Mouse (Mus musculus): ENCODE data around the gene Prrc2b. TPM values are rescaled to one million over a fixed set of nuclear protein-coding genes. Genes with fewer than 3 reads are reported as not detected.

The Prrc2b gene
- polyA plus RNA-seq, 1 experiment from 2014 or later = 41.5 TPM

- Histone ChIP-seq H3K4me3 (no peak overlapping the region), H3K36me3 (peaks cover 91% of the 10 kb centered on the region), H3K27me3 (ENCODE audit: low read depth, poor library complexity, severe bottlenecking) (no peaks in the 10 kb centered on the region), H3K27ac (replicated peaks) (no peak overlapping the region), H3K9me3 (replicated peaks) (no peaks in the 10 kb centered on the region), H3K4me1 (peaks cover 11% of the 10 kb centered on the region)
- no peak for DNase-seq (ENCODE audit: low spot score)
- 91% methylated on average over 5 of the region's 5 CpGs for WGBS
These were observed 103.7 kb downstream of the Prrc2b start for GRCm38 (mm10) chr2:32254563-32254962.

GRCm38 (mm10) chr2:32256273-32256672 lies 105.4 kb downstream of the Prrc2b start:
- WGBS = 94% methylated on average over 11 of the region's 11 CpGs
- DNase-seq (ENCODE audit: low spot score) = no peak
- peaks cover 74% of the 10 kb centered on the region for H3K36me3 ChIP-seq

GRCm38 (mm10) chr2:32258887-32259533 lies 108.1 kb downstream of the Prrc2b start:
- whole genome bisulfite sequencing = 73% methylated on average over 6 of the region's 6 CpGs
- no peaks in the 10 kb centered on the region for H3K27me3 ChIP-seq (ENCODE audit: low read depth, poor library complexity, severe bottlenecking)
- H3K4me3 ChIP-seq = peak overlapping the region; percentile 96
- H3K36me3 ChIP-seq = peaks cover 46% of the 10 kb centered on the region
- peaks cover 19% of the 10 kb centered on the region for H3K4me1 ChIP-seq
- DNase-seq (ENCODE audit: low spot score) = no peak
- peak overlapping the region; percentile 91 for H3K27ac ChIP-seq (replicated peaks)
- H3K9me3 ChIP-seq (replicated peaks) = no peaks in the 10 kb centered on the region

More at GRCm38 (mm10) chr2:32256273-32256672, 105.4 kb downstream of the Prrc2b start:
- H3K9me3 ChIP-seq (replicated peaks) = no peaks in the 10 kb centered on the region
- H3K4me1 ChIP-seq = peaks cover 19% of the 10 kb centered on the region
- no peak overlapping the region for H3K4me3 ChIP-seq
- H3K27me3 ChIP-seq (ENCODE audit: low read depth, poor library complexity, severe bottlenecking) = no peaks in the 10 kb centered on the region
- H3K27ac ChIP-seq (replicated peaks) = no peak overlapping the region

GRCm38 (mm10) chr2:32259657-32260417 lies 109.0 kb downstream of the Prrc2b start, which contains the start of gene Uck1:
Gene Uck1 (minus strand): TSS chr2:32260159.
- Histone ChIP-seq H3K9me3 (replicated peaks) (no peaks in the 10 kb centered on the region), H3K4me3 (peak within 1 kb of the TSS; percentile 96), H3K4me1 (peaks cover 19% of the 10 kb centered on the region), H3K27ac (replicated peaks) (peak within 1 kb of the TSS; percentile 91), H3K36me3 (peaks cover 38% of the 10 kb centered on the region), H3K27me3 (ENCODE audit: low read depth, poor library complexity, severe bottlenecking) (no peaks in the 10 kb centered on the region)
- under 1% methylated on average over 59 of the region's 59 CpGs for WGBS
- DNase-seq (ENCODE audit: low spot score) = peak; percentile 89

DNA sequence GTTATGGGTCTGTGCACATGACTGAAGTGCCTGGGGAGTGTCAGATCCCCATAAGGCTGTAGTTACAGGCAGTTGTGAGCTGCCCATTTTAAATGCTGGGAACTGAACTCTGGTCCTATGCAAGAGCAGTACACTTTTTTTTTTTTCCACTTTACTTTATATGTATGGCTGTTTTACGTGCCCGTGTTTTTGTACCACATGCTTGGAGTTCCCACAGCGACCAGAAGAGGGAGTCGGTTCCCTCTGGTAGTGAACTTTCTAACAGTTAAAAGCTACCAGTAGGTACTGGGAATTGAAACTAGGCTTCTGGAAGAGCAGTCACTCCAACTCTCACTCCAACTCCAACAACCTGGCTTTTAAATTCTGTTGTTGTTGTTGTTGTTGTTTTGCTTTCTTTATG lies 109.8 kb downstream of the Prrc2b start:
- DNase-seq (ENCODE audit: low spot score) = peak; percentile 42
- H3K36me3 ChIP-seq = peaks cover 34% of the 10 kb centered on the region
- no peaks in the 10 kb centered on the region for H3K9me3 ChIP-seq (replicated peaks)
- WGBS = 36% methylated on average over 4 of the region's 4 CpGs
- no peaks in the 10 kb centered on the region for H3K27me3 ChIP-seq (ENCODE audit: low read depth, poor library complexity, severe bottlenecking)
- no peak overlapping the region for H3K27ac ChIP-seq (replicated peaks)
- peak overlapping the region; percentile 96 for H3K4me3 ChIP-seq
- H3K4me1 ChIP-seq = peaks cover 19% of the 10 kb centered on the region

- no peaks in the 10 kb centered on the region for H3K9me3 ChIP-seq (replicated peaks)
- H3K4me1 ChIP-seq = no peaks in the 10 kb centered on the region
- no peaks in the 10 kb centered on the region for H3K27me3 ChIP-seq (ENCODE audit: low read depth, poor library complexity, severe bottlenecking)
- peaks cover 43% of the 10 kb centered on the region for H3K36me3 ChIP-seq
- no peak overlapping the region for H3K4me3 ChIP-seq
- no peak overlapping the region for H3K27ac ChIP-seq (replicated peaks)
- no peak for DNase-seq (ENCODE audit: low spot score)
- WGBS = 75% methylated on average over 3 of the region's 3 CpGs
These were observed 124.9 kb downstream of the Prrc2b start for GRCm38 (mm10) chr2:32275823-32276222.

GRCm38 (mm10) chr2:32282289-32282688 lies 131.4 kb downstream of the Prrc2b start:
- H3K27me3 ChIP-seq (ENCODE audit: low read depth, poor library complexity, severe bottlenecking) = no peaks in the 10 kb centered on the region
- peaks cover 11% of the 10 kb centered on the region for H3K4me1 ChIP-seq
- peaks cover 84% of the 10 kb centered on the region for H3K36me3 ChIP-seq
- H3K27ac ChIP-seq (replicated peaks) = no peak overlapping the region
- H3K4me3 ChIP-seq = no peak overlapping the region
- DNase-seq (ENCODE audit: low spot score) = no peak
- 92% methylated on average over 2 of the region's 2 CpGs for WGBS
- no peaks in the 10 kb centered on the region for H3K9me3 ChIP-seq (replicated peaks)

DNA sequence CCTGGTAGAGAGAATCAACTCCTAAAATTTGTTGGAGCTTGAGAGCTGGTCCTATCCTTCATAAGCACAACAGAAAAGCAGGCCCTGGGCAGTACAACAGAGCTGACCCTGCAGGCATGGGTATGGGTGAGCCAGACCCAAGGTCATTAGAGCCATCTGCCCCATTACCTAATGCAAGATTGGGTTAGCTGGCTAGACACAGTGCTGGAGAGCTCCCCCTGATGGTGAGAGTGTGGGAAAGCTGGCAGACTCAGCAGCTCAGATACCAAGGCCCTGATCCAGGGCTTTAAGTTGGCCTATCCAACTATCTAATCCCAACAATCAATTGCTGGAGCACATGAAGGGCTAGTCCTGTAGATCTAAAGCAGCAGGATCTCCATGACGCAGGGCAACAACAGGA lies 131.8 kb downstream of the Prrc2b start:
- H3K4me1 ChIP-seq = peaks cover 12% of the 10 kb centered on the region
- WGBS = 81% methylated on average over 1 of the region's 1 CpGs
- DNase-seq (ENCODE audit: low spot score) = peak; percentile 42
- no peak overlapping the region for H3K27ac ChIP-seq (replicated peaks)
- H3K27me3 ChIP-seq (ENCODE audit: low read depth, poor library complexity, severe bottlenecking) = no peaks in the 10 kb centered on the region
- H3K9me3 ChIP-seq (replicated peaks) = no peaks in the 10 kb centered on the region
- no peak overlapping the region for H3K4me3 ChIP-seq
- H3K36me3 ChIP-seq = peaks cover 80% of the 10 kb centered on the region

DNA sequence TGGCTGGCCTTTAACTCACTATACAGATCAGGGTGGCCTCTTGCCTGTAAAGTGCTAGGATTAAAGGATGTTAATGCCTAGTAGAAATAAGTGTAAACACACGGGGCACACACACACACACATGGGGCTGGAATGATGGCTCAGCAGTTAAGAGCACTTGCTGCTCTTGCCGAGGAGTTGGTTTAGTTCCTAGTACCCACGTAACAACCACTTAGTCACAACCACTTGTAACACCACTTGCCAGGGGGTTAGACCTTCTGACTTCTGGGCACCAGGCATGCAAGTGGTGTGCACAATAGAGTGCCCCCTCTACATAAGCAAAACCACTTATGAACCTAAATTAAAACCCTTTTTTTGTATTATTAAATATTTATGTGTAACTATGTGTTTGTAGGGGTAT lies 133.1 kb downstream of the Prrc2b start:
- Histone ChIP-seq H3K9me3 (replicated peaks) (no peaks in the 10 kb centered on the region), H3K27me3 (ENCODE audit: low read depth, poor library complexity, severe bottlenecking) (no peaks in the 10 kb centered on the region), H3K27ac (replicated peaks) (no peak overlapping the region), H3K4me3 (no peak overlapping the region), H3K36me3 (peaks cover 67% of the 10 kb centered on the region), H3K4me1 (peaks cover 17% of the 10 kb centered on the region)
- 93% methylated on average over 3 of the region's 3 CpGs for WGBS
- no peak for DNase-seq (ENCODE audit: low spot score)

Small RNAs within 50 kb of the gene (microRNA-seq; reads per million reads assigned to microRNA genes)
- not detected for gene Gm27805

Other genes with a start within 250 kb of the Prrc2b start
- gene Aif1l, start 200.9 kb upstream of the Prrc2b start, polyA plus RNA-seq (2016; fragmentation: Nextera tagmentation; extraction: Ambion mirVana) = 68.3 and 76.2 TPM in 2 replicates
- 97.2 and 104 TPM in 2 replicates for gene Nup214, start 176.6 kb upstream of the Prrc2b start, polyA plus RNA-seq (2016; fragmentation: Nextera tagmentation; extraction: Ambion mirVana)
- gene Fam78a, start 66.2 kb upstream of the Prrc2b start, polyA plus RNA-seq (2016; fragmentation: Nextera tagmentation; extraction: Ambion mirVana) = 1.3 and 1.6 TPM in 2 replicates
- 7.1 and 7.8 TPM in 2 replicates for gene Plpp7, start 55.6 kb upstream of the Prrc2b start, polyA plus RNA-seq (2016; fragmentation: Nextera tagmentation; extraction: Ambion mirVana)
- gene Pomt1, start 85.5 kb downstream of the Prrc2b start, polyA plus RNA-seq (2016; fragmentation: Nextera tagmentation; extraction: Ambion mirVana) = 27.4 and 30.3 TPM in 2 replicates
- 91.4 and 91.7 TPM in 2 replicates for gene Uck1, start 109.1 kb downstream of the Prrc2b start, polyA plus RNA-seq (2016; fragmentation: Nextera tagmentation; extraction: Ambion mirVana)
- 16.7 and 21.1 TPM in 2 replicates for gene Golga2, start 136.3 kb downstream of the Prrc2b start, polyA plus RNA-seq (2016; fragmentation: Nextera tagmentation; extraction: Ambion mirVana)
- gene Swi5, start 137.0 kb downstream of the Prrc2b start, polyA plus RNA-seq (2016; fragmentation: Nextera tagmentation; extraction: Ambion mirVana) = 536 and 538 TPM in 2 replicates
- 60.5 and 69.8 TPM in 2 replicates for gene Ciz1, start 201.2 kb downstream of the Prrc2b start, polyA plus RNA-seq (2016; fragmentation: Nextera tagmentation; extraction: Ambion mirVana)
- 9.0 and 12.2 TPM in 2 replicates for gene Dnm1, start 202.3 kb downstream of the Prrc2b start, polyA plus RNA-seq (2016; fragmentation: Nextera tagmentation; extraction: Ambion mirVana)
- gene 1110008P14Rik, start 230.9 kb downstream of the Prrc2b start, polyA plus RNA-seq (2016; fragmentation: Nextera tagmentation; extraction: Ambion mirVana) = 39.4 and 44.3 TPM in 2 replicates
- 0.20 TPM in 1 of 2 replicates, not detected in the other for gene Lcn2, start 237.2 kb downstream of the Prrc2b start, polyA plus RNA-seq (2016; fragmentation: Nextera tagmentation; extraction: Ambion mirVana)
- 26.2 and 28.8 TPM in 2 replicates for gene Ptges2, start 244.8 kb downstream of the Prrc2b start, polyA plus RNA-seq (2016; fragmentation: Nextera tagmentation; extraction: Ambion mirVana)

Data from midbrain, embryonic 10.5 days (tissue).